Mouse (Mus musculus): Measurements from ENCODE around the gene Nod1.
"Not testable (repeated sequence)": the region's sequence is repeated elsewhere in the genome, so short reads cannot be mapped to it uniquely, and the experiment has no call there.

The Nod1 gene

GRCm38 (mm10) chr6:54983526-54984050, 11.2 kb upstream of the Nod1 start:
- in situ Hi-C loops (cut with MseI, MboI), result no loop called here

GRCm38 (mm10) chr6:54979426-54979825, 7.0 kb upstream of the Nod1 start:
- in situ Hi-C loops (cut with MseI, MboI), result no loop called here

- in situ Hi-C loops (cut with MseI, MboI), result no loop called here
Measured at GRCm38 (mm10) chr6:54975616-54976015, 3.2 kb upstream of the Nod1 start.

- in situ Hi-C loops (cut with MseI, MboI), result no loop called here
Measured at GRCm38 (mm10) chr6:54974501-54974900, 2.1 kb upstream of the Nod1 start.

- in situ Hi-C loops (cut with MseI, MboI), result no loop called here
Measured at GRCm38 (mm10) chr6:54972929-54973211, 458 bp upstream of the Nod1 start.

- in situ Hi-C loops (cut with MseI, MboI), result no loop called here
Measured at GRCm38 (mm10) chr6:54971731-54972110, 691 bp downstream of the Nod1 start.

- in situ Hi-C loops (cut with MseI, MboI), result no loop called here
Measured at GRCm38 (mm10) chr6:54970506-54970905, 1.9 kb downstream of the Nod1 start.

GRCm38 (mm10) chr6:54969801-54970200, 2.6 kb downstream of the Nod1 start:
- in situ Hi-C loops (cut with MseI, MboI), result no loop called here

- in situ Hi-C loops (cut with MseI, MboI), result no loop called here
Measured at GRCm38 (mm10) chr6:54967591-54967990, 4.8 kb downstream of the Nod1 start.

GRCm38 (mm10) chr6:54965234-54965633, 7.2 kb downstream of the Nod1 start:
- in situ Hi-C loops (cut with MseI, MboI), result no loop called here

GRCm38 (mm10) chr6:54964755-54965154, 7.7 kb downstream of the Nod1 start:
- in situ Hi-C loops (cut with MseI, MboI), result no loop called here

- in situ Hi-C loops (cut with MseI, MboI), result no loop called here
Measured at GRCm38 (mm10) chr6:54963599-54963998, 8.8 kb downstream of the Nod1 start.

GRCm38 (mm10) chr6:54957655-54958054, 14.8 kb downstream of the Nod1 start:
- in situ Hi-C loops (cut with MseI, MboI), result no loop called here

- in situ Hi-C loops (cut with MseI, MboI), result no loop called here
Measured at GRCm38 (mm10) chr6:54956425-54956824, 16.0 kb downstream of the Nod1 start.

GRCm38 (mm10) chr6:54955949-54956348, 16.5 kb downstream of the Nod1 start:
- in situ Hi-C loops (cut with MseI, MboI), result no loop called here

GRCm38 (mm10) chr6:54954659-54955414, 17.6 kb downstream of the Nod1 start:
- in situ Hi-C loops (cut with MseI, MboI), result no loop called here

- in situ Hi-C loops (cut with MseI, MboI), result not testable (repeated sequence)
Measured at GRCm38 (mm10) chr6:54953399-54953798, 19.0 kb downstream of the Nod1 start.

- in situ Hi-C loops (cut with MseI, MboI), result no loop called here
Measured at GRCm38 (mm10) chr6:54952542-54952941, 19.9 kb downstream of the Nod1 start.

GRCm38 (mm10) chr6:54948682-54949081, 23.7 kb downstream of the Nod1 start:
- in situ Hi-C loops (cut with MseI, MboI), result no loop called here

GRCm38 (mm10) chr6:54946241-54946953, 26.0 kb downstream of the Nod1 start:
- in situ Hi-C loops (cut with MseI, MboI), result no loop called here

GRCm38 (mm10) chr6:54944551-54944950, 27.9 kb downstream of the Nod1 start:
- in situ Hi-C loops (cut with MseI, MboI), result no loop called here

- in situ Hi-C loops (cut with MseI, MboI), result no loop called here
Measured at GRCm38 (mm10) chr6:54943753-54944152, 28.7 kb downstream of the Nod1 start.

- in situ Hi-C loops (cut with MseI, MboI), result no loop called here
Measured at GRCm38 (mm10) chr6:54943292-54943691, 29.1 kb downstream of the Nod1 start.

All from mouse trophoblast stem cell (cell line).